Mouse (Mus musculus) bone marrow, adult 2 months (tissue): Measurements from ENCODE around the gene Cdh12. TPM values are rescaled to one million over a fixed set of nuclear protein-coding genes. Genes with fewer than 3 reads are reported as not detected.
"Not testable (repeated sequence)": the region's sequence is repeated elsewhere in the genome, so short reads cannot be mapped to it uniquely, and the experiment has no call there.

ENCODE experiments used
- H3K27ac ChIP-seq: fragments of 200-500 bp; 2 replicates; pipeline ENCODE4 v1.5.1; 2012; ENCODE audit warnings: low read depth, mild to moderate bottlenecking, control low read depth, inconsistent platforms, low read length; ENCODE audit not compliant: control insufficient read depth, poor library complexity, insufficient read depth
- H3K4me1 ChIP-seq: fragments of 200-500 bp; 2 replicates; pipeline ENCODE4 v1.6.1; 2011; ENCODE audit warnings: low read length; ENCODE audit not compliant: control insufficient read depth, insufficient read depth
- H3K4me3 ChIP-seq: fragments of 200-500 bp; replicated peaks from 2 replicates; pipeline ENCODE3; 2011; ENCODE audit warnings: mild to moderate bottlenecking, low read depth, low read length, control low read depth; ENCODE audit not compliant: control insufficient read depth
- CTCF ChIP-seq: fragments of 200-500 bp; IDR thresholded peaks from 2 replicates; pipeline ENCODE4 v1.5.1; 2011; ENCODE audit warnings: low read length, control low read depth; ENCODE audit not compliant: control insufficient read depth, insufficient read depth
- POLR2A ChIP-seq: fragments of 200-500 bp; IDR thresholded peaks from 2 replicates; pipeline ENCODE4 v1.6.1; 2011; ENCODE audit warnings: low read depth, mild to moderate bottlenecking, control low read depth, low read length, borderline replicate concordance; ENCODE audit not compliant: control insufficient read depth
- WGBS: fragments of 180-500 bp; shearing (Covaris S2); methylation state at CpG from one replicate; pipeline ENCODE4 v1.1.7; 2018; 5-methylcytosine and 5-hydroxymethylcytosine counted together
- polyA plus RNA-seq: library from polyadenylated mRNA; stranded (reverse); fragments of >200 nt; gene quantifications from 2 replicates; pipeline ENCODE4 v1.2.4, GENCODE M21; 2011; ENCODE audit warnings: low replicate concordance; ENCODE audit not compliant: missing spikeins, insufficient read depth, insufficient read length

Cdh12 gene
- polyA plus RNA-seq, 1 experiment: not detected

DNA sequence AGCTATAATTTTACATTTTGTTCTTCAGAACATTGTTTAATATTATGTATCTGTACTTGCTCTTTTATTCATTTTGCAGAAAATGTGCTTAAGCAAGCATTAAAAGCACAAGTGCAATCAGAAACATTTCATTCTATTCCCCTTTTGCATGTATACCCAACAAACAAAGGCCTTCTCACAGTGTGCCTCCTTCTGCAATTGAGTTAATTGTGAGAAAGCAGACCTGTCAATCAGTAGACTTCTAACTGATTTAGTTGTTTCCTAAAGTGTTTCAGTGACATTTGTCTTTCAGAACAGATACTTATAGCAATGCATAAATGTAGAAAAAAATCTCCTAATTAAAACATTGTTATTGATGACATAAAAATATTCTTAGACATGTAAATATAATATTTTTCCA, 894.8 kb downstream of the Cdh12 start:
- Histone ChIP-seq H3K4me1 (no peaks in the 10 kb centered on the region), H3K27ac (no peak overlapping the region), H3K4me3 (no peak overlapping the region)
- TF ChIP-seq POLR2A (no peak), CTCF (no peak)

DNA sequence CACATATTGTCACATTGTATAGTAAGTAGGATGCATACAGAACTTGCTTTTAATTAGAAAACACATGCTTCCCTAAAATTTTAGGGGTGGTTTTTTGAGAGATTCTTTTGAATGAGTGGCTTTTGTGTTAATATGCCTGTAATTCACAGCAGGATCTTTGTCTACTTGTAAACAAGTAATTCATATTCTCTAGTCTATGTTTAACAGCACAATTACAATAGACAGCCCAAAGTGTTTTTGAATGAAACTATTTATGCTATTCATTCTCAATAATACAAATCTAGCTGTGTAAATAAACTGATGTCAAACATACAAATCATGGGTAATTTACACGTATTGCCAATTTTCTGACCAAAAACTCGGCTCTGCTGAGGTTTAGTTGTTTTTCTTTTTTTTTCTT, 895.3 kb downstream of the Cdh12 start:
- TF ChIP-seq CTCF (no peak), POLR2A (no peak)
- WGBS: 52% methylated on average over 2 of the region's 2 CpGs
- Histone ChIP-seq H3K4me3 (no peak overlapping the region), H3K27ac (no peak overlapping the region), H3K4me1 (no peaks in the 10 kb centered on the region)

DNA sequence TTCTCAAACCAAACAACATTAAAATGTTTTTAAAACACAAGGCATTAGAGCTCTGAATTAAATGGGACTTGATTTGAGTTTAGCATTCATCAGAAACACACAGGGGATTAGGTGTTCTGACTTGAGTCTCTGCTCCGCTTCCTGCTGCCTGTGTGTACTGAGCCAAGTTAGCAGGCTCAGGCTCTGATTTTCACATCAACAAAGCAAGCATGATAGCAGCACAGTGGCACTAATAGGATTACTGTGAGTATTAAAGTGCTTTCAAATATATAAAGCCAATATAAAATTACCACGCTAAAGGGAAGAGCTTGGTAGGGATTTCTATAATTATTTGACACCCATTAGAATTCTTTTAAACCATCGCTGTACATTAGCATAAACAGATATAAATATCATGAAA, 895.7 kb downstream of the Cdh12 start:
- Histone ChIP-seq H3K4me1 (no peaks in the 10 kb centered on the region), H3K27ac (no peak overlapping the region), H3K4me3 (no peak overlapping the region)
- TF ChIP-seq POLR2A: no peak
- no peak for TF ChIP-seq CTCF
- WGBS: 70% methylated on average over 3 of the region's 3 CpGs

DNA sequence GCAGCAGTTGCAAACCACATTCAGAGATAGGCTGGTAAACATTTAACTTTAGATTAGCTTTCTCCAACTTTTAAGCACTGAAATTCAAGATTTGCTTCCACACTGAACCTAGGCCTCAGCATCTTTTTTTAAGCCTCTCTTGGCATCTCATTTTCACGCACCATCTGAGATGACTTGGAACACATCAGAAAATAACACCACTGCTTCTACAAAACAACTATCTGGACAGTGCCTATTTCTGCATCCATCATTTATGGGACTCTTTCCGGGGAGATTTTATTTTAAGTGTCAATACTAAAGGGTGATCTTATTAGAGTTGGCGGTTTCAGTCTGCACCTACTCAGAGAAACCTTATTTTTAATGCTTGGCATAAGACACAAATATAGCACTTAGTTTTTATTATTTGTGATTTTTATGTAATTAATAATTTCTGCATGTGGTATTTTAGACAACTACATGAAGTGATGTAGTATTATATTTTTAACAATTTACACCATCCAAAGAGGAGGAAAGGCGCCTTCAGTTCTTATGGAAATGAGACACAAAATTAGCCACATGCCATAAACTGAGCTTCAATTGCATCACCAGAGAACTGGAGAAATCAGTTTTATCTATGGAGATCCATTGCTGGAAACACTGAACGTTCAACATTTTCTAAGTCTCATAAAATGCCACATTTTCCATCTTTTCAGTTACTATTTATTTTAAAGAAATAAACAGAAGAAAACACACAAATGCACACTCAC, 906.5 kb downstream of the Cdh12 start:
- H3K27ac ChIP-seq: no peak overlapping the region
- no peaks in the 10 kb centered on the region for H3K4me1 ChIP-seq
- WGBS: 82% methylated on average over 5 of the region's 5 CpGs
- no peak overlapping the region for H3K4me3 ChIP-seq
- TF ChIP-seq CTCF (no peak), POLR2A (no peak)

DNA sequence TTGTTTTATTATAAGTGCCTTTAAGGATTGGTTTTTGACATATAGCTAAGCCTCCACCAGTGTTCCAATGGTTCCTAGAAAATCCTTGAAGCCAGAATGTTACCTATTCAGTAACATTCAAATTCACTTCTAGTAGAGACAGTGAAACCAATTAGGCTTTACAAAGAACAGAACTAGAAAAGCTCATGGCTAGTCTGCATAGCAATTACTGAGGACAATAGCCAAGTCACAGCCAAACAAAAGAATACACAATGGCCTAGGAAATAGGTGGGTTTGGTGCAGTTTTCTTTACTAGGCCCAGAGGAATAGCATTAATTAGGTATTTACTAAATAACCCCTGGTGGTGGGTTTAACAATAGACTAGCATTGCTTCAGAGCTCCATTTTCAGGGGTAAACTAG, 917.3 kb downstream of the Cdh12 start:
- Histone ChIP-seq H3K27ac (no peak overlapping the region), H3K4me3 (no peak overlapping the region), H3K4me1 (no peaks in the 10 kb centered on the region)
- TF ChIP-seq CTCF (no peak), POLR2A (no peak)

DNA sequence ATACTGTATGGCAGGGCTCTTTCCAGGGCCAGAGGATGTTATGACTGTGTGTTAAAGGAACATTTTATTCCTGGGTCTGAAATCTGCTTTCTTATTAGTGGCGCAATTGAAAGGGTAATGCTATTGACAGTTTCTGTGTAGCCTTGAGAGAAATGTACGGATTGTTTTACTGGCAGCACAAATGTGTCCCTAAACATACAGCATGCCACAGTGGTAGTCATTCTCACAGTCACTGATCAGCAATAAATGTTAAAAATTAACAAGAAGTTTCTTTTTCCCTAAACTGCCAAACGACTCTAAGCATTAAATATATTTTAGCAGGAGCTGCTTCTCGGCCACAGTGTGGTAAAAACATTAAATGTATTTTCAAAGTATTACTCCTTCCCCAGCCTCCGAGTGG, 926.4 kb downstream of the Cdh12 start:
- Histone ChIP-seq H3K4me1 (no peaks in the 10 kb centered on the region), H3K27ac (no peak overlapping the region), H3K4me3 (no peak overlapping the region)
- TF ChIP-seq CTCF (no peak), POLR2A (no peak)
- 70% methylated on average over 5 of the region's 5 CpGs for WGBS

DNA sequence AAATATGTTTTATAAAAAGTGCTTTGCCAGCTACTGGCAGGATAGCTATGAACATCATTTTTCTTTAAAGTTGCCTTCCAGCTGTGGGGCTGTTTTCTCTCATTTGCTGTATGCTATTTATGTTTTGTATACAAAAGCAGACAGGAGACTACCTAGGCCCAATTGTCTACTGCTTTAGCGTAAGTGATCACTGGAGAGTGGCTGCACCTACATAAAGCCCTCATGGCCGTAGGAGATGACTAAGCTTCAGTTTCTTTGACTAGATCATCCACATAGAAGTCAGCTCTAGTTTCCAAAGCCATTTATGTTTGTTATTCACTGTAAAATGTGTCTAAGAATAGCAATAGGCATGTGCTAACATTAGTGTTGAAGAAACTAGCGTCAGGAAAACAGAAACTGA, 926.8 kb downstream of the Cdh12 start:
- Histone ChIP-seq H3K4me1 (no peaks in the 10 kb centered on the region), H3K27ac (no peak overlapping the region), H3K4me3 (no peak overlapping the region)
- no peak for TF ChIP-seq POLR2A
- TF ChIP-seq CTCF: no peak
- 73% methylated on average over 3 of the region's 3 CpGs for WGBS

DNA sequence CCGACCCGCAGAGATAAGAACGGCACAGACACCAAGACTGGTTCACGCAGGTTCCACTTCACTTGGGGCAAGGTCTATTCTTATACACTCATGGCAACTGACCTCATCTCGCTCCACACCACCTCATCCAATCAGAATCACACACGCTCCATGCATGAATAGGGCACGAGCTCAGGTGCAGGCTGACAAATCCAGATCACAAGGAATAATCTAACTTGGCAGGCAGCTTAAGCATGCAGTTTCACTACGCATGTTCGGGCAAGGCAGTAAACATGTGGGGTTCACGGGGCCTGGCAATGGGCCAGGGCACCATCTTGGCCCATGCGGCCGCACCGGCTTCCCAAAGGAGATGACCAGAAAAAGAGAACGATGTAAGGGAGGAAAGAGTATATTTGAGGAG, 942.4 kb downstream of the Cdh12 start:
- H3K27ac ChIP-seq, H3K4me3 ChIP-seq, H3K4me1 ChIP-seq: not testable (repeated sequence)
- WGBS: 80% methylated on average over 14 of the region's 14 CpGs

DNA sequence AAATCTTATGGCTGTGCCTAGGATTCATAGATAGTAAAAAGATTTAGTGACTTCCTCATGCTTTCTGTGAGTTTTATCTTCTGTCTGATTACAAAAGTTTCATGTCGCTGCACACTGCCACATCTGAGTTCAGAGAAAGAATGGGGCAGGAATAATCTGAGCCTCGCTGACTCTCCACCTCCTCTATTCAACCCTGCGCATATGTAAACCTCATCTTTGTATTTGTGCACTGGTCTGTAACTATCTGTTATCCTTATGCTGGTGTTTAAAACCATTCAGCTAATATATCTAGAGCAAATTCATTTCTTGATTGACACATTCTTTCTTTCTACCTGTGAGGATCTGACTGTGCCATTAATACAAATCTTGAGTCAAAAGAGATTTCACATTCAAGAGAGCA, 944.0 kb downstream of the Cdh12 start:
- no peak for TF ChIP-seq POLR2A
- TF ChIP-seq CTCF: no peak
- H3K4me1 ChIP-seq: no peaks in the 10 kb centered on the region
- H3K27ac ChIP-seq: no peak overlapping the region
- no peak overlapping the region for H3K4me3 ChIP-seq
- WGBS: 81% methylated on average over 3 of the region's 3 CpGs
